Mouse (Mus musculus) v-Abl transformed pro-B cells (cell line): Measurements from ENCODE around the gene AU022252.

Source experiments
- in situ Hi-C, 2 experiments: fragments of 400-800 bp; cut with MboI; formaldehyde crosslinking; loops; one replicate each; pipeline ENCODE4 v1.15.1; 2025; ENCODE audit not compliant: unreplicated experiment in 2 of 2

The AU022252 gene

GRCm38 (mm10) chr4:119192757-119193156 is 39.8 kb downstream of the AU022252 start:
- in situ Hi-C loops, result loop anchor here in 1 of 2 experiments (25.0 kb wide), 1 partner anchor 780 kb away; the partner anchor contains the start of genes Med8 and Szt2

- in situ Hi-C loops, result loop anchor here in 1 of 2 experiments (25.0 kb wide), 1 partner anchor 779 kb away; the partner anchor contains the start of genes Med8 and Szt2
These were observed 41.2 kb downstream of the AU022252 start for GRCm38 (mm10) chr4:119191273-119191672.

GRCm38 (mm10) chr4:119190618-119191017 is 41.9 kb downstream of the AU022252 start:
- in situ Hi-C loops, result loop anchor here in 1 of 2 experiments (25.0 kb wide), 1 partner anchor 778 kb away; the partner anchor contains the start of genes Med8 and Szt2

GRCm38 (mm10) chr4:119189864-119190263 is 42.6 kb downstream of the AU022252 start, which contains the start of gene Ermap:
Gene Ermap, minus strand, starts transcription at chr4:119190011.
- in situ Hi-C loops, result loop anchor here in 1 of 2 experiments (25.0 kb wide), 1 partner anchor 778 kb away; the partner anchor contains the start of genes Med8 and Szt2

- in situ Hi-C loops, result loop anchor here in 1 of 2 experiments (25.0 kb wide), 1 partner anchor 777 kb away; the partner anchor contains the start of genes Med8 and Szt2
These were observed 43.1 kb downstream of the AU022252 start for GRCm38 (mm10) chr4:119189392-119189791.

- in situ Hi-C loops, result loop anchor here in 1 of 2 experiments (25.0 kb wide), 1 partner anchor 776 kb away; the partner anchor contains the start of genes Med8 and Szt2
These were observed 44.3 kb downstream of the AU022252 start for GRCm38 (mm10) chr4:119188060-119188785.

- in situ Hi-C loops, result loop anchor here in 1 of 2 experiments (25.0 kb wide), 1 partner anchor 773 kb away; the partner anchor contains the start of genes Med8 and Szt2
These were observed 46.7 kb downstream of the AU022252 start for GRCm38 (mm10) chr4:119185771-119186170.

- in situ Hi-C loops, result loop anchor here in 1 of 2 experiments (25.0 kb wide), 1 partner anchor 771 kb away; the partner anchor contains the start of genes Med8 and Szt2
These were observed 49.0 kb downstream of the AU022252 start for GRCm38 (mm10) chr4:119183525-119183924.

- in situ Hi-C loops, result loop anchor here in 1 of 2 experiments (25.0 kb wide), 1 partner anchor 769 kb away; the partner anchor contains the start of genes Med8 and Szt2
These were observed 51.1 kb downstream of the AU022252 start for GRCm38 (mm10) chr4:119181456-119181855.

GRCm38 (mm10) chr4:119180133-119180707 is 52.3 kb downstream of the AU022252 start:
- in situ Hi-C loops, result loop anchor here in 1 of 2 experiments (25.0 kb wide), 1 partner anchor 768 kb away; the partner anchor contains the start of genes Med8 and Szt2

- in situ Hi-C loops, result loop anchor here in 1 of 2 experiments (25.0 kb wide), 1 partner anchor 766 kb away; the partner anchor contains the start of genes Med8 and Szt2
These were observed 54.2 kb downstream of the AU022252 start for GRCm38 (mm10) chr4:119178331-119178730.

- in situ Hi-C loops, result loop anchor here in 1 of 2 experiments (25.0 kb wide), 1 partner anchor 765 kb away; the partner anchor contains the start of genes Med8 and Szt2
These were observed 54.8 kb downstream of the AU022252 start for GRCm38 (mm10) chr4:119177702-119178101.

GRCm38 (mm10) chr4:119173851-119174453 is 58.6 kb downstream of the AU022252 start, which contains the start of gene Zfp691:
Gene Zfp691, minus strand, starts transcription at chr4:119174195.
- in situ Hi-C loops, result no loop called here

- in situ Hi-C loops, result no loop called here
These were observed 59.4 kb downstream of the AU022252 start for GRCm38 (mm10) chr4:119172919-119173650.

- in situ Hi-C loops, result loop anchor here (5.0 to 10.0 kb wide), 4 partner anchors 160 to 525 kb away; no protein-coding TSS in a partner anchor
These were observed 64.8 kb downstream of the AU022252 start for GRCm38 (mm10) chr4:119167663-119168062.

- in situ Hi-C loops, result loop anchor here (5.0 to 10.0 kb wide), 4 partner anchors 160 to 525 kb away; no protein-coding TSS in a partner anchor
These were observed 65.4 kb downstream of the AU022252 start for GRCm38 (mm10) chr4:119167068-119167467.

- in situ Hi-C loops, result loop anchor here (5.0 to 10.0 kb wide), 4 partner anchors 159 to 524 kb away; no protein-coding TSS in a partner anchor
These were observed 66.6 kb downstream of the AU022252 start for GRCm38 (mm10) chr4:119165916-119166315.

- in situ Hi-C loops, result loop anchor here in 1 of 2 experiments (10.0 kb wide), 1 partner anchor 518 kb away; no protein-coding TSS in a partner anchor
These were observed 69.5 kb downstream of the AU022252 start for GRCm38 (mm10) chr4:119162990-119163389.

- in situ Hi-C loops, result loop anchor here in 1 of 2 experiments (10.0 kb wide), 1 partner anchor 517 kb away; no protein-coding TSS in a partner anchor
These were observed 71.2 kb downstream of the AU022252 start for GRCm38 (mm10) chr4:119161358-119161757.
